Mouse (Mus musculus) midbrain, embryonic 15.5 days (tissue): Measurements from ENCODE around the gene Vat1. TPM values are rescaled to one million over a fixed set of nuclear protein-coding genes. Genes with fewer than 3 reads are reported as not detected.

Experiments
- ATAC-seq: fragments of 200-750 bp; cut with Nextera tagmentation; replicated peaks from 2 replicates; pipeline ENCODE4 v1.8.0; 2017; ENCODE audit warnings: moderate TSS enrichment
- H3K27ac ChIP-seq: fragments of 300-500 bp; sonication (generic); 2 replicates; pipeline ENCODE4 v1.5.1; 2015; ENCODE audit warnings: mild to moderate bottlenecking, inconsistent platforms
- H3K27me3 ChIP-seq: fragments of 300-500 bp; sonication (generic); replicated peaks from 2 replicates; pipeline ENCODE4 v1.6.1; 2015; ENCODE audit warnings: inconsistent platforms
- H3K36me3 ChIP-seq: fragments of 300-500 bp; sonication (generic); replicated peaks from 2 replicates; pipeline ENCODE4 v1.6.1; 2015; ENCODE audit warnings: inconsistent platforms
- H3K4me1 ChIP-seq: fragments of 300-500 bp; sonication (generic); 2 replicates; pipeline ENCODE4 v1.6.1; 2015; ENCODE audit warnings: inconsistent platforms
- H3K4me2 ChIP-seq: fragments of 300-500 bp; sonication (generic); 2 replicates; pipeline ENCODE4 v1.6.1; 2015; ENCODE audit warnings: inconsistent platforms, mild to moderate bottlenecking, moderate library complexity
- H3K4me3 ChIP-seq: fragments of 300-500 bp; sonication (generic); 2 replicates; pipeline ENCODE4 v1.5.1; 2015; ENCODE audit warnings: mild to moderate bottlenecking, inconsistent platforms
- H3K9ac ChIP-seq: fragments of 300-500 bp; sonication (generic); 2 replicates; pipeline ENCODE4 v1.6.1; 2015; ENCODE audit warnings: mild to moderate bottlenecking, inconsistent platforms
- H3K9me3 ChIP-seq: fragments of 300-500 bp; sonication (generic); 2 replicates; pipeline ENCODE4 v1.6.1; 2016; ENCODE audit warnings: inconsistent platforms
- WGBS: fragments of 180-500 bp; shearing (Covaris S2); methylation state at CpG from one replicate; pipeline ENCODE4 v1.1.7; 2015; ENCODE audit warnings: mixed read lengths; 5-methylcytosine and 5-hydroxymethylcytosine counted together
- polyA plus RNA-seq: library from polyadenylated mRNA; unstranded; fragments of >200 nt; fragmentation: Nextera tagmentation; extraction: Ambion mirVana; gene quantifications from 2 replicates; pipeline ENCODE4 v1.2.1, GENCODE M21; 2015

Gene Vat1
- polyA plus RNA-seq, 1 experiment from 2014 or later, result 128 TPM

- Histone ChIP-seq H3K4me3 (peak within 1 kb of the TSS; percentile 69), H3K4me1 (peaks cover 56% of the 10 kb centered on the region), H3K4me2 (peak within 1 kb of the TSS; percentile 86), H3K9ac (peak within 1 kb of the TSS; percentile 80), H3K9me3 (no peaks in the 10 kb centered on the region), H3K27ac (peak within 1 kb of the TSS; percentile 90), H3K27me3 (no peaks in the 10 kb centered on the region), H3K36me3 (peaks cover 23% of the 10 kb centered on the region)
- ATAC-seq, result peak; percentile 2; the same call in 1 of the 2 replicates
- WGBS, result 13% methylated on average over 12 of the region's 12 CpGs
Measured at GRCm38 (mm10) chr11:101464211-101465100, 1.6 kb downstream of the Vat1 start, which contains the start of gene Rnd2. Rnd2 (plus strand) TSS chr11:101464999.

GRCm38 (mm10) chr11:101462583-101463440, 3.2 kb downstream of the Vat1 start:
- peak overlapping the region; percentile 80; the same call in 1 of the 2 replicates for H3K9ac ChIP-seq

GRCm38 (mm10) chr11:101462141-101462540, 3.9 kb downstream of the Vat1 start:
- ATAC-seq, result no peak
- WGBS, result 53% methylated on average over 14 of the region's 14 CpGs
- peak overlapping the region; percentile 90 for H3K27ac ChIP-seq
- peaks cover 37% of the 10 kb centered on the region for H3K36me3 ChIP-seq
- no peaks in the 10 kb centered on the region for H3K27me3 ChIP-seq
- H3K9me3 ChIP-seq, result no peaks in the 10 kb centered on the region
- no peak overlapping the region for H3K9ac ChIP-seq
- 0 out of 2 replicates have a peak overlapping the region, but pooled peaks have one; percentile 69 for H3K4me3 ChIP-seq
- H3K4me1 ChIP-seq, result peaks cover 45% of the 10 kb centered on the region
- H3K4me2 ChIP-seq, result peak overlapping the region; percentile 86

More at GRCm38 (mm10) chr11:101462583-101463440, 3.2 kb downstream of the Vat1 start:
- H3K4me1 ChIP-seq, result peaks cover 50% of the 10 kb centered on the region
- peaks cover 30% of the 10 kb centered on the region for H3K36me3 ChIP-seq
- no peaks in the 10 kb centered on the region for H3K27me3 ChIP-seq
- peak overlapping the region; percentile 69 for H3K4me3 ChIP-seq
- 0 out of 2 replicates have a peak, but pooled peaks have one; percentile 34 for ATAC-seq
- H3K9me3 ChIP-seq, result no peaks in the 10 kb centered on the region
- H3K27ac ChIP-seq, result peak overlapping the region; percentile 90
- WGBS, result 21% methylated on average over 13 of the region's 13 CpGs
- peak overlapping the region; percentile 86 for H3K4me2 ChIP-seq

- H3K4me1 ChIP-seq, result peaks cover 34% of the 10 kb centered on the region
- H3K4me3 ChIP-seq, result no peak overlapping the region
- H3K36me3 ChIP-seq, result peaks cover 42% of the 10 kb centered on the region
- no peak for ATAC-seq
- no peaks in the 10 kb centered on the region for H3K27me3 ChIP-seq
- no peak overlapping the region for H3K27ac ChIP-seq
- 89% methylated on average over 15 of the region's 15 CpGs for WGBS
- no peak overlapping the region for H3K4me2 ChIP-seq
- H3K9ac ChIP-seq, result no peak overlapping the region
- H3K9me3 ChIP-seq, result no peaks in the 10 kb centered on the region
Measured at GRCm38 (mm10) chr11:101460321-101460720, 5.7 kb downstream of the Vat1 start.

GRCm38 (mm10) chr11:101459716-101460115, 6.3 kb downstream of the Vat1 start:
- peaks cover 42% of the 10 kb centered on the region for H3K36me3 ChIP-seq
- H3K9ac ChIP-seq, result no peak overlapping the region
- H3K4me2 ChIP-seq, result no peak overlapping the region
- no peak for ATAC-seq
- H3K9me3 ChIP-seq, result no peaks in the 10 kb centered on the region
- H3K4me3 ChIP-seq, result no peak overlapping the region
- H3K27me3 ChIP-seq, result no peaks in the 10 kb centered on the region
- H3K4me1 ChIP-seq, result peaks cover 33% of the 10 kb centered on the region
- WGBS, result 48% methylated on average over 6 of the region's 6 CpGs
- H3K27ac ChIP-seq, result no peak overlapping the region

- 82% methylated on average over 12 of the region's 12 CpGs for WGBS
- no peak for ATAC-seq
- H3K27me3 ChIP-seq, result no peaks in the 10 kb centered on the region
- H3K4me1 ChIP-seq, result peaks cover 18% of the 10 kb centered on the region
- H3K4me2 ChIP-seq, result no peak overlapping the region
- H3K4me3 ChIP-seq, result no peak overlapping the region
- H3K36me3 ChIP-seq, result peaks cover 42% of the 10 kb centered on the region
- no peak overlapping the region for H3K27ac ChIP-seq
- H3K9me3 ChIP-seq, result no peaks in the 10 kb centered on the region
- no peak overlapping the region for H3K9ac ChIP-seq
Measured at GRCm38 (mm10) chr11:101458217-101458616, 7.8 kb downstream of the Vat1 start.

- Histone ChIP-seq H3K4me3 (no peak overlapping the region), H3K27ac (no peak overlapping the region), H3K9ac (no peak overlapping the region), H3K4me1 (peaks cover 12% of the 10 kb centered on the region), H3K9me3 (no peaks in the 10 kb centered on the region), H3K4me2 (no peak overlapping the region), H3K36me3 (peaks cover 42% of the 10 kb centered on the region), H3K27me3 (no peaks in the 10 kb centered on the region)
- WGBS, result 87% methylated on average over 9 of the region's 9 CpGs
- no peak for ATAC-seq
Measured at GRCm38 (mm10) chr11:101457631-101458030, 8.4 kb downstream of the Vat1 start.

GRCm38 (mm10) chr11:101455627-101456026, 10.4 kb downstream of the Vat1 start:
- no peak overlapping the region for H3K27ac ChIP-seq
- H3K4me3 ChIP-seq, result no peak overlapping the region
- H3K4me2 ChIP-seq, result no peak overlapping the region
- H3K27me3 ChIP-seq, result no peaks in the 10 kb centered on the region
- no peak overlapping the region for H3K9ac ChIP-seq
- peaks cover 26% of the 10 kb centered on the region for H3K36me3 ChIP-seq
- no peaks in the 10 kb centered on the region for H3K4me1 ChIP-seq
- no peak for ATAC-seq
- WGBS, result 90% methylated on average over 7 of the region's 7 CpGs
- no peaks in the 10 kb centered on the region for H3K9me3 ChIP-seq

- Histone ChIP-seq H3K9ac (no peak overlapping the region), H3K4me1 (no peaks in the 10 kb centered on the region), H3K36me3 (peaks cover 19% of the 10 kb centered on the region), H3K27me3 (no peaks in the 10 kb centered on the region), H3K9me3 (no peaks in the 10 kb centered on the region), H3K4me2 (no peak overlapping the region), H3K4me3 (no peak overlapping the region), H3K27ac (no peak overlapping the region)
- ATAC-seq, result no peak
- WGBS, result 28% methylated on average over 6 of the region's 6 CpGs
Measured at GRCm38 (mm10) chr11:101454702-101455101, 11.3 kb downstream of the Vat1 start.

- no peaks in the 10 kb centered on the region for H3K9me3 ChIP-seq
- no peak overlapping the region for H3K27ac ChIP-seq
- H3K9ac ChIP-seq, result no peak overlapping the region
- H3K36me3 ChIP-seq, result 0 out of 2 replicates have a peak, but pooled peaks cover 6% of the 10 kb centered on the region
- WGBS, result 77% methylated on average over 10 of the region's 10 CpGs
- no peak for ATAC-seq
- no peak overlapping the region for H3K4me3 ChIP-seq
- H3K4me2 ChIP-seq, result no peak overlapping the region
- H3K4me1 ChIP-seq, result no peaks in the 10 kb centered on the region
- no peaks in the 10 kb centered on the region for H3K27me3 ChIP-seq
Measured at GRCm38 (mm10) chr11:101452093-101452774, 13.8 kb downstream of the Vat1 start.

- no peak overlapping the region for H3K4me3 ChIP-seq
- no peaks in the 10 kb centered on the region for H3K9me3 ChIP-seq
- H3K4me1 ChIP-seq, result no peaks in the 10 kb centered on the region
- no peak overlapping the region for H3K27ac ChIP-seq
- H3K27me3 ChIP-seq, result no peaks in the 10 kb centered on the region
- whole genome bisulfite sequencing, result 93% methylated on average over 10 of the region's 10 CpGs
- no peaks in the 10 kb centered on the region for H3K36me3 ChIP-seq
- H3K4me2 ChIP-seq, result no peak overlapping the region
- no peak for ATAC-seq
- no peak overlapping the region for H3K9ac ChIP-seq
Measured at GRCm38 (mm10) chr11:101451536-101451935, 14.5 kb downstream of the Vat1 start.
